10 mouse cellular contexts compared by ENCODE assay signal in the genomic region with DNA sequence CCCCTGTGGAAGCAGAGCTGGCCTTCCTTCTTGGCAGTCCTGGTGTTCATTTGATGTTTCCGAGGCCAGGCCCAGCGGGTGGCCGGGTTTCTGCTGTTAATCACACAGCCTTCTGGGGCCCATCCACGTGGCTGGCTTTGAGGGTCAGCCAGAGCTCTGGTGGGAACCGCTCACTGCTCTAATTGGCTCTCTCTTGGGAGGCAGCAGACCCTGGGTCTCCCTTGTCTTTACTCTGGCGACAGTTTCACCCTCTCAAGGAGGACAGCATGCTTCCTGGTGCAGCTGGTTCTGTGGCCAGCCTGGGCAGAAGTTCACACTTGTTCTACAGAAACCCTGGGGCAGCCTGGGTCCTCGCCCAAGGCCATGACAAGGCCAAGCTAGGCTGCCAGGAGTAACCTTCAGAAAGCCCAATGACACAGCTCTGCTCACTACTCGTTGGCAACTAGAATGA. TPM values are rescaled to one million over a fixed set of nuclear protein-coding genes. Genes with fewer than 3 reads are reported as not detected.
DNase-seq lines count a peak whose midpoint lies in the region; ATAC-seq lines count a peak whose summit lies in the region.
"Had no signal": no experiment of that assay in that cellular context is flagged by ENCODE, and none has a peak within 500 bp of the region (broad histone marks: within the 10 kb centered on the region; RNA-seq: fewer than 3 reads in every experiment).

No protein-coding gene starts in this region.

- no peak overlapping the region for H3K4me2 ChIP-seq in forebrain, embryonic 16.5 days (ENCODE audit: low read length)
- no peak overlapping the region for H3K4me2 ChIP-seq in forebrain, embryonic 11.5 days (ENCODE audit: low read depth, low read length, severe bottlenecking)
- H3K4me2 ChIP-seq in heart, embryonic 12.5 days, result no peak overlapping the region
- H3K4me2 ChIP-seq: limb, embryonic 12.5 days had no signal

- H3K9ac ChIP-seq in forebrain, embryonic 16.5 days (replicated peaks; ENCODE audit: low read depth, low read length), result no peak overlapping the region
- H3K9ac ChIP-seq in forebrain, embryonic 11.5 days (ENCODE audit: low read length), result no peak overlapping the region
- H3K9ac ChIP-seq in heart, embryonic 12.5 days, result no peak overlapping the region
- H3K9ac ChIP-seq: limb, embryonic 12.5 days had no signal

- no peak for DNase-seq in forebrain, embryonic 11.5 days (ENCODE audit: low spot score)
- peak; percentile 84 for DNase-seq in adrenal gland, adult 8-10 months
- peak; percentile 86 for DNase-seq in layer of hippocampus, adult 9-11 months
- DNase-seq in retina, postnatal 1 day, result peak; percentile 73
- no peak for DNase-seq in urinary bladder, postnatal 10 days (ENCODE audit: low spot score)
- no peak for DNase-seq in heart, postnatal 4 days

- peak; percentile 49; the same call in 1 of the 2 replicates for ATAC-seq in forebrain, embryonic 16.5 days
- no peak for ATAC-seq in forebrain, embryonic 11.5 days (replicated peaks; ENCODE audit: low FRiP score)
- no peak for ATAC-seq in heart, embryonic 12.5 days (ENCODE audit: insufficient number of reproducible peaks, low FRiP score)
- ATAC-seq: hindbrain, embryonic 16.5 days had no signal

- H3K27me3 ChIP-seq in forebrain, embryonic 16.5 days (replicated peaks; ENCODE audit: control insufficient read depth, insufficient read depth, low read length), result no peaks in the 10 kb centered on the region
- no peaks in the 10 kb centered on the region for H3K27me3 ChIP-seq in forebrain, embryonic 11.5 days (ENCODE audit: control insufficient read depth, insufficient read depth, low read length)
- H3K27me3 ChIP-seq in heart, embryonic 12.5 days (replicated peaks), result no peaks in the 10 kb centered on the region
- H3K27me3 ChIP-seq: limb, embryonic 12.5 days had no signal

- WGBS in forebrain, embryonic 16.5 days, result 44% methylated on average over 8 of the region's 8 CpGs
- 55% methylated on average over 8 of the region's 8 CpGs for WGBS in forebrain, embryonic 11.5 days
- WGBS in heart, embryonic 12.5 days, result 44% methylated on average over 8 of the region's 8 CpGs

- no peaks in the 10 kb centered on the region for H3K36me3 ChIP-seq in forebrain, embryonic 16.5 days (ENCODE audit: control insufficient read depth, insufficient read depth)
- no peaks in the 10 kb centered on the region for H3K36me3 ChIP-seq in forebrain, embryonic 11.5 days (ENCODE audit: control insufficient read depth, insufficient read depth, low read length)
- H3K36me3 ChIP-seq in heart, embryonic 12.5 days, result no peaks in the 10 kb centered on the region
- H3K36me3 ChIP-seq: limb, embryonic 12.5 days had no signal

- no peak overlapping the region for H3K27ac ChIP-seq in forebrain, embryonic 16.5 days (ENCODE audit: low read length)
- H3K27ac ChIP-seq in forebrain, embryonic 11.5 days (ENCODE audit: low read depth, low read length), result no peak overlapping the region
- H3K27ac ChIP-seq in heart, embryonic 12.5 days (ENCODE audit: poor library complexity, severe bottlenecking), result no peak overlapping the region
- H3K27ac ChIP-seq: limb, embryonic 12.5 days had no signal

- H3K9me3 ChIP-seq in forebrain, embryonic 16.5 days (ENCODE audit: control insufficient read depth, low read length), result no peaks in the 10 kb centered on the region
- H3K9me3 ChIP-seq in forebrain, embryonic 11.5 days (ENCODE audit: control insufficient read depth, low read length), result no peaks in the 10 kb centered on the region
- H3K9me3 ChIP-seq in heart, embryonic 12.5 days (replicated peaks), result no peaks in the 10 kb centered on the region
- H3K9me3 ChIP-seq: limb, embryonic 12.5 days had no signal

- no peaks in the 10 kb centered on the region for H3K4me1 ChIP-seq in forebrain, embryonic 16.5 days (replicated peaks; ENCODE audit: control insufficient read depth, insufficient read depth, low read length)
- H3K4me1 ChIP-seq in forebrain, embryonic 11.5 days (replicated peaks; ENCODE audit: control insufficient read depth, insufficient read depth, low read length), result no peaks in the 10 kb centered on the region
- no peaks in the 10 kb centered on the region for H3K4me1 ChIP-seq in heart, embryonic 12.5 days (replicated peaks)
- H3K4me1 ChIP-seq: limb, embryonic 12.5 days had no signal

- H3K4me3 ChIP-seq in forebrain, embryonic 16.5 days (replicated peaks; ENCODE audit: low read length), result no peak overlapping the region
- no peak overlapping the region for H3K4me3 ChIP-seq in forebrain, embryonic 11.5 days (ENCODE audit: low read depth, low read length)
- H3K4me3 ChIP-seq in heart, embryonic 12.5 days, result no peak overlapping the region
- H3K4me3 ChIP-seq: limb, embryonic 12.5 days had no signal

RNA-seq across cellular contexts. Expression of a gene that starts 27.5 kb away (rescaled TPM):
- polyA plus RNA-seq in forebrain, embryonic 16.5 days (2015; fragmentation: Nextera tagmentation; extraction: Ambion mirVana), result 34.3 and 36.8 TPM in 2 replicates
- 37.5 and 40.3 TPM in 2 replicates for polyA plus RNA-seq in forebrain, embryonic 11.5 days (2014; fragmentation: Nextera tagmentation; extraction: Ambion mirVana)
- 10 to 100 TPM; 10.5 to 14.6 (median 12.2) TPM for total RNA-seq in adrenal gland, adult 8-10 months (2022)
- 13.8 and 15.3 TPM in 2 replicates for polyA plus RNA-seq in heart, embryonic 12.5 days (2016; fragmentation: Nextera tagmentation; extraction: Ambion mirVana)
- 1 to 10 TPM; 5.8 to 6.4 TPM for total RNA-seq in heart, postnatal 4 days (2021)

RNA-seq across cellular contexts. Expression of a gene that starts 33.9 kb away (rescaled TPM):
- polyA plus RNA-seq in forebrain, embryonic 16.5 days (2015; fragmentation: Nextera tagmentation; extraction: Ambion mirVana), result 98.9 and 115 TPM in 2 replicates
- 10.9 and 11.3 TPM in 2 replicates for polyA plus RNA-seq in forebrain, embryonic 11.5 days (2014; fragmentation: Nextera tagmentation; extraction: Ambion mirVana)
- total RNA-seq in adrenal gland, adult 8-10 months (2022), result 10 to 100 TPM; 18.1 to 30.7 (median 25.3) TPM
- 1.9 and 2.1 TPM in 2 replicates for polyA plus RNA-seq in heart, embryonic 12.5 days (2016; fragmentation: Nextera tagmentation; extraction: Ambion mirVana)
- total RNA-seq in heart, postnatal 4 days (2021), result 1 to 10 TPM; 1.9 TPM

RNA-seq across cellular contexts. Expression of a gene that starts 55.6 kb away (rescaled TPM):
- 51.1 and 51.4 TPM in 2 replicates for polyA plus RNA-seq in forebrain, embryonic 16.5 days (2015; fragmentation: Nextera tagmentation; extraction: Ambion mirVana)
- 40.2 and 42.8 TPM in 2 replicates for polyA plus RNA-seq in forebrain, embryonic 11.5 days (2014; fragmentation: Nextera tagmentation; extraction: Ambion mirVana)
- 100 to 1,000 TPM; 110 to 118 (median 116) TPM for total RNA-seq in adrenal gland, adult 8-10 months (2022)
- 22.2 and 23.9 TPM in 2 replicates for polyA plus RNA-seq in heart, embryonic 12.5 days (2016; fragmentation: Nextera tagmentation; extraction: Ambion mirVana)
- 10 to 100 TPM; 30.5 to 34.0 TPM for total RNA-seq in heart, postnatal 4 days (2021)

Comparison
In these comparisons a context has a peak if more than half of its experiments do, and no peak if none do; other contexts are left out.
1. DNase-seq: peak in adrenal gland, adult 8-10 months (single experiment), layer of hippocampus, adult 9-11 months (single experiment) and retina, postnatal 1 day (single experiment); none in forebrain, embryonic 11.5 days (single experiment), urinary bladder, postnatal 10 days (single experiment) and heart, postnatal 4 days (single experiment).